In the genomic region with DNA sequence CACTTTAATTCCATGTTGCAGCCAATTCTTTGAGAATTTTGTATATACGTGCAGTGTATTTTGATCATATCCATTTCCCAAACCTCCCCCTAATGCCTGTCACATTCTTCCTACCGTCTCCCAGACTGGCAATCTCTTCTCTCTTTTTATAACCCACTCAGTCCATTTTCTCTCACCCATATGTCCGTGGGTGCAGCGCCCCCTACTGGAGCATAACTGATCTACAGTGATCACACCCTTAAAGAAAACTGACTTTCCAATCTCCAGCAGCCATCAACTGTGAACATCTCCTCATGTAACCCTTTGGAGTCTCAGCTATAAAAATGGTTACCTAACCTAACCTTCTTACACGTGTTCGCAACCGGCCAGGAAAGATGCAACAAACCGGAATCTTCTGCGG, we compare ENCODE assay signal across 15 mouse cellular contexts.
DNase-seq lines count a peak whose midpoint lies in the region; ATAC-seq and TF ChIP-seq lines count a peak whose summit lies in the region.
"Had no signal": no experiment of that assay in that cellular context is flagged by ENCODE, and none has a peak within 500 bp of the region (broad histone marks: within the 10 kb centered on the region; RNA-seq: fewer than 3 reads in every experiment).

No protein-coding gene starts in this region.

- no peak overlapping the region for H3K27ac ChIP-seq in forebrain, postnatal 0 days (ENCODE audit: low read depth, low read length)
- no peak overlapping the region for H3K27ac ChIP-seq in forebrain, embryonic 14.5 days (ENCODE audit: low read depth, low read length)
- no peak overlapping the region for H3K27ac ChIP-seq in layer of hippocampus, adult 2 months
- H3K27ac ChIP-seq: embryonic facial prominence, embryonic 15.5 days; forebrain, embryonic 12.5 days; limb, embryonic 13.5 days; stomach, embryonic 15.5 days had no signal

- no peak for DNase-seq in forebrain, postnatal 0 days
- DNase-seq in forebrain, embryonic 14.5 days (ENCODE audit: low spot score) = no peak
- DNase-seq in layer of hippocampus, adult 2 months (ENCODE audit: low spot score in 2 of 2) = no peak
- DNase-seq in layer of hippocampus, adult 9-11 months = no peak
- peak; percentile 7 for DNase-seq in right cerebral cortex, postnatal 4 days
- DNase-seq in right cerebral cortex, postnatal 36 days (ENCODE audit: low spot score in 2 of 2) = no peak
- no peak for DNase-seq in thymus, adult 18-20 months
- DNase-seq: gastrocnemius, postnatal 10 days; heart, postnatal 36 days had no signal

- ATAC-seq in forebrain, postnatal 0 days = no peak
- ATAC-seq in forebrain, embryonic 14.5 days = no peak

- no peak overlapping the region for H3K4me2 ChIP-seq in forebrain, postnatal 0 days (ENCODE audit: low read depth)
- no peak overlapping the region for H3K4me2 ChIP-seq in forebrain, embryonic 14.5 days (ENCODE audit: low read length)
- H3K4me2 ChIP-seq: embryonic facial prominence, embryonic 15.5 days; forebrain, embryonic 12.5 days; heart, embryonic 11.5 days; limb, embryonic 13.5 days; midbrain, embryonic 11.5 days; stomach, embryonic 15.5 days had no signal

- H3K36me3 ChIP-seq in forebrain, postnatal 0 days (ENCODE audit: insufficient read depth) = no peaks in the 10 kb centered on the region
- no peaks in the 10 kb centered on the region for H3K36me3 ChIP-seq in forebrain, embryonic 14.5 days (ENCODE audit: control insufficient read depth, insufficient read depth, low read length)
- H3K36me3 ChIP-seq: embryonic facial prominence, embryonic 15.5 days; forebrain, embryonic 12.5 days; limb, embryonic 13.5 days; stomach, embryonic 15.5 days had no signal

- H3K27me3 ChIP-seq in forebrain, postnatal 0 days (ENCODE audit: insufficient read depth, low read length) = no peaks in the 10 kb centered on the region
- H3K27me3 ChIP-seq in forebrain, embryonic 14.5 days (replicated peaks; ENCODE audit: control insufficient read depth, insufficient read depth, low read length) = no peaks in the 10 kb centered on the region
- H3K27me3 ChIP-seq: embryonic facial prominence, embryonic 15.5 days; forebrain, embryonic 12.5 days; limb, embryonic 13.5 days; stomach, embryonic 15.5 days had no signal

- H3K4me1 ChIP-seq in forebrain, postnatal 0 days (ENCODE audit: insufficient read depth) = no peaks in the 10 kb centered on the region
- H3K4me1 ChIP-seq in forebrain, embryonic 14.5 days (ENCODE audit: control insufficient read depth, insufficient read depth, low read length) = no peaks in the 10 kb centered on the region
- H3K4me1 ChIP-seq: embryonic facial prominence, embryonic 15.5 days; forebrain, embryonic 12.5 days; stomach, embryonic 15.5 days had no signal

- no peak overlapping the region for H3K9ac ChIP-seq in forebrain, postnatal 0 days
- H3K9ac ChIP-seq in forebrain, embryonic 14.5 days (ENCODE audit: low read length) = no peak overlapping the region
- H3K9ac ChIP-seq: embryonic facial prominence, embryonic 15.5 days; forebrain, embryonic 12.5 days; limb, embryonic 13.5 days; stomach, embryonic 15.5 days had no signal

- no peaks in the 10 kb centered on the region for H3K9me3 ChIP-seq in forebrain, postnatal 0 days (ENCODE audit: low read length)
- H3K9me3 ChIP-seq in forebrain, embryonic 14.5 days (replicated peaks; ENCODE audit: control insufficient read depth, low read length) = no peaks in the 10 kb centered on the region
- H3K9me3 ChIP-seq: embryonic facial prominence, embryonic 15.5 days; forebrain, embryonic 12.5 days; limb, embryonic 13.5 days; stomach, embryonic 15.5 days had no signal

- 82% methylated on average over 9 of the region's 9 CpGs for WGBS in forebrain, postnatal 0 days
- 80% methylated on average over 9 of the region's 9 CpGs for WGBS in forebrain, embryonic 14.5 days

- no peak overlapping the region for H3K4me3 ChIP-seq in forebrain, postnatal 0 days (ENCODE audit: low read depth, low read length)
- no peak overlapping the region for H3K4me3 ChIP-seq in forebrain, embryonic 14.5 days (ENCODE audit: low read depth, low read length)
- H3K4me3 ChIP-seq in layer of hippocampus, adult 2 months = no peak overlapping the region
- H3K4me3 ChIP-seq: embryonic facial prominence, embryonic 15.5 days; forebrain, embryonic 12.5 days; limb, embryonic 13.5 days; stomach, embryonic 15.5 days had no signal

- peak; percentile 19 for TF ChIP-seq CTCF in forebrain, postnatal 0 days (IDR thresholded peaks at IDR 0.05; ENCODE audit: low read depth)
- peak; percentile 68 for TF ChIP-seq CTCF in layer of hippocampus, adult 2 months (conservative IDR thresholded peaks at IDR 0.05)
